Mouse (Mus musculus) urinary bladder, postnatal 25 days (tissue): Measurements from ENCODE around the gene Lrrc15.
A peak's percentile ranks its signal among the peaks of the same experiment; 100 is the strongest.

ENCODE experiments used
- DNase-seq: peaks from one replicate; pipeline ENCODE4 v3.0.0; 2022; ENCODE audit warnings: low spot score

Gene Lrrc15

GRCm38 (mm10) chr16:30282844-30283495 lies at the start of gene Lrrc15:
Gene Lrrc15 (minus strand): TSS chr16:30283256.
- DNase-seq, result no peak

DNA sequence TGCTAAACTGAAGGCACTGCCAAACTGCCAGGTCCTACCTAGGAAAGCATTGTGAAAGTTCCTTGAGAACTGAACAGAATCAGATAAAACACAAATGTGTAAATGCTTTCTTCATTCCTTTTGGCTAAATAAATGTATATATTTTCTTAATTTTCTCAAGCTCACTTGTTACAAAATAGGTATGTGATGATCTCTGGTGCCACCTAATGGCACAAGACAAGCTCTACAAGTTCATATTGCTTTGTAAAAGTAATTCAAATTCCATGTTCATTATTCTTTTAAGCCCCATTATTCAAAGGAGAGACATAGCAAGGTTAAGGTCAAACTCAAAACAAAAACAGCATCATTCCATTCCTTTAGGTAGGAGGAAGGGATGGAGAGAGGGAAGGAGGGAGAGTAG lies 31.2 kb upstream of the Lrrc15 start:
- no peak for DNase-seq

GRCm38 (mm10) chr16:30310647-30311046 lies 27.6 kb upstream of the Lrrc15 start, which contains the start of gene Gp5:
Gene Gp5 (minus strand): TSS chr16:30310779.
- no peak for DNase-seq

DNA sequence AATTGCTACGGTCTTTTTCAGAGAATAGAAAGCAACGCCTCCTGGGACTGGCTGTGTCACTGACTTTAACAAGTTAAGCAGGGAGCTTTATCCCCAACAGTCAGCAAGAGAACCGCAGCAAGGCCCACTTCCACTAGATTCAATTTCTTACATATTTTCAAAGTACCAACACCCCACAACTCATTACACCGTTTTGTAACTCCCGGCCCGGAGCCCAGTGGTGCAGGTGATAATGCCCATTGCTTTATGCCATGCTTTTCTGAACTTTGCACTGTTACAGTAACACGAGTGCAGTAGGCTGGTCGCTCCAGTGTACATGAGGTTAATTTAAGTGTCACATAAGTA lies 27.1 kb upstream of the Lrrc15 start:
- no peak for DNase-seq

DNA sequence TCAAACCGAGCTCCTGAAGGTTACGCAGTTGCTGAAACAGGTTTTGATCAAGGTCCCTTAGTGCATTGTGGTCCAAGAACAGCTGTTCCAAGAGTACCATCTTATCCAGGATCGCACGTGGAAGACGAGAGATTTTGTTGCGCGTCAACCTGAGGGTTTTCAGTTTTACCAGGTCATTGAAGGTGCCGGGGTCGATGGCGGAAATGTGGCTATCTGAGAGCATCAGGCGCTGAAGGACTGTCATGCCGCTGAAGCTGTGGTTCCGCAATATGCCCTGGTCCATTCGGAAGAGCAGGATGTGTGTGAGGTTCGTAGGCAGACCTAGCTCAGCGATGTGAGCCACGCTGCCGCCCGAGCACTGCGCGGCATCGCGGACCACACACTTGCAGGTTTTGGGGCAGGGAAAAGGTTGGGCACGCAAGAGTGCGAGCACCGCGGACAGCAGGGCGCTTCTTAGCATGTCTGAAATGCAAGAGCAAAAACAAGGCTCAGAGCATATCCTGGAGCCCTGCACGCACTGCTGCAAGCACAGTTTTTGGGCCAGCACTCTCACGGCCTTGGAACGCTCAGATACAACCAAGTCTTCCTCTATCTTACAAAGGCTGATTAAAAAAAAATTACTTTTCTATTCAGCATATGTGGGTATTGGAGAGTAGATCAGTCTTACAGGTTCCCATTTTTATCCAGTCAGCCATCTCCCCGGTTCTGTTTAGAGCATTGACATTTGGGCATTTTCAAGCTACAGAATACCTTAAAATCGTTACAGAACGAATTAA lies 26.5 kb upstream of the Lrrc15 start:
- no peak for DNase-seq

- peak; percentile 26 for DNase-seq
These were observed 25.7 kb upstream of the Lrrc15 start for GRCm38 (mm10) chr16:30308616-30309394.

GRCm38 (mm10) chr16:30307961-30308615 lies 25.0 kb upstream of the Lrrc15 start:
- no peak for DNase-seq

GRCm38 (mm10) chr16:30307306-30307705 lies 24.2 kb upstream of the Lrrc15 start:
- DNase-seq, result no peak

DNA sequence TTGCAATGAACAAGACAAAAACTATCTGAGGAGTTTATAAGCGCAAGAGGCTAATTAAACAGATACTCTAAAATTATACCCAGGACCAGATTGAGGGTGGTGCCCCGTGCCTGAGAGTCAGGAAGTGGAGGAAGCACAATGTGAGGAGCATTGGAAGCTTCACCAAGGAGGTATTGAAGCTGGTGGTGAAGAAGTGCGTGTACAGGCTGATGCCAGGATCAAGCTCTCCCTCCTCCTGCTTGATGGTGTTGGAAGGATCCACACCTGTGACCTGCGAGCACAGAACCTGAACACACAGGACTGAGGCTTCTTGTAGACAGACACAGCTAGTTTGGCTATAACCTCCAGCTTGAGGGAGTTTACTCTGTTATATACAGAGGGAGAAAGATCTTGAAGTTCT lies 23.0 kb upstream of the Lrrc15 start:
- no peak for DNase-seq

DNA sequence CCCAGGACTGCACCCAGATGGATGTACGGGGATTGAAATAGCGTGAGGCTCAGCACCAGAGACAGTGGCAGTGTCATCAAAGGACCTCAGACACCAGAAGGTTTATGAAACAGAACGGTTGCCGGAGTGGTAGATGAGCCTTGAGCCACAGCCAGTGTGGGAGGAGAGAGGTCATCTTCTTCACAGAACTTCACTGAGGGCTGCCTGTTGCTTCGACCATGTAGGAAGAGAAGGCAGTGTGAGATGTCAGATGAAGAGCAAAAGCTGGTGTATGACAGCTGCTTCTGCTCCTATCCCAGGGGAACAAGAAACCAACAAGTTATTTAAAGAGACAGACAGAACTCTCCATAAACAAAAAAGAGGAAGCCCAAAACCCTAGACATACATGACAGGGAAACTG lies 21.2 kb upstream of the Lrrc15 start:
- no peak for DNase-seq

DNA sequence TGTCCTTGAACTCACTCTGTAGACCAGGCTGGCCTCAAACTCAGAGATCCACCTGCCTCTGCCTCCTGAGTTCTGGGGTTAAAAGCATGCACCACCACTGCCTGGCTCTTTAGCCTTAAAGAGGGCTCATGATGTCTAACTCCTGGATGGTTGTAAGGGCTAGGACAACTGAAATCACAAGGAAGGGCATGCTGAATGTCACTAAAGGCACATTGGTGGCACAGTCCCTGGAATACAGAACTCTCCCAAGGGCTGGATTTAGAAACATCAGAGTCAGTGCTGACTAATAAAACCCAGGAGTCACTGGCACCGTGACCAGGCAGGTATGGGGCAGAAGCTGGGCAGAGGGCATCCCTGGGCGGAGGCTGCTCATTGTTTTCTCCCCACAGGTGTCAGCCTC lies 20.4 kb upstream of the Lrrc15 start:
- no peak for DNase-seq

DNA sequence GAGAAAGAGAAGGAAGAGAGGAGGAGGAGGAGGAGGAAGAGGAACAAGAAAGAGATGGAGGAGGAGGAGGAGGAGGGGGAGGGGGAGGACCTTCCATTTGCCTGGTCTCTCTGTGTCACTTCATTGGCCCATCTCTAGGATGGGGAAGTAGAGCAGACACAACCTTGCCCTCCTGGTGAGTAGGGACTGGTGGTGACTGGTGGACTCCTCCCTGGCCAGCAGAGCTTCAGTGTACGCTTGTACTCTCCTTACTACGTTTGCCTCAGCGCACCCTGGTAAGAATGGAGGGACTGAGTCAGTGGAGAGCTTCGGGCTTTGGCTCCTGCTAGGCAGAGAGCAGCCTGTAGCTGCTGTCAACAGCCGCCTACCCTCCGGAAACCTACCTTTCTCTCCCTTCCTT lies 19.6 kb upstream of the Lrrc15 start:
- DNase-seq, result no peak

- DNase-seq, result no peak
These were observed 16.7 kb upstream of the Lrrc15 start for GRCm38 (mm10) chr16:30299711-30300277.

GRCm38 (mm10) chr16:30297450-30297849 lies 14.4 kb upstream of the Lrrc15 start:
- no peak for DNase-seq

DNA sequence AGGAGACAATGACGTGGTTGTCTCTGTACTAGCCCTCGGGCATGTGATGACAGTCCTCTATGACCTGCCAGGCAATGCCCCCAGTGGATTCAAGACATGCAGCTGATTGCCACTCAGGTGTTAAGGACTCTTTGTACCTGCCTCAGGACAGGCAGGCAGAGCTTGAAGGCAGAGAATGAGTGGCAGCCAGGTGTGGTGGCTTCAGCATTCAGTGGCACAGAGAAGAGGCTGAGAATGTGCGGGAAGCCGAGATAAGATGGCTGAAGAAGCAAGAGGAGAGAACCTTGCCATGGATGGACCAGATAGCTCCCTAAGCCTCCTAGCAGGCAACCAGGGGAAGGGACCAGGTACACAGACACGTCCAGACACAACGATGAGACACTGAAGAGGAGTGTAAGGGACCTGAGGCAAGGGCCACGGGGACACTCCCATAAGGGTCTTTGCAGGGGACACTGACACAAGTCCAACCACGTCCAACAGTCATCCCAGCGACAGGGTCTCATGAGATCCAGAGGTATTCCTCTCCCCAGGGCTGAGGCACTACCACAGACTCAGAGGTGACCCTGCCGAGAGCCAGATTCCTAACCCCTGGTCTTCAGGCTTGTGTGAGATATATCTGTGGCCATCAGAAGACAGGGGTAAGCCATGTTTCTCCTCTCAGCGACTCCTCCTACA lies 13.7 kb upstream of the Lrrc15 start:
- DNase-seq, result no peak

- no peak for DNase-seq
These were observed 12.1 kb upstream of the Lrrc15 start for GRCm38 (mm10) chr16:30295106-30295505.

- no peak for DNase-seq
These were observed 7.4 kb upstream of the Lrrc15 start for GRCm38 (mm10) chr16:30290436-30290835.

DNA sequence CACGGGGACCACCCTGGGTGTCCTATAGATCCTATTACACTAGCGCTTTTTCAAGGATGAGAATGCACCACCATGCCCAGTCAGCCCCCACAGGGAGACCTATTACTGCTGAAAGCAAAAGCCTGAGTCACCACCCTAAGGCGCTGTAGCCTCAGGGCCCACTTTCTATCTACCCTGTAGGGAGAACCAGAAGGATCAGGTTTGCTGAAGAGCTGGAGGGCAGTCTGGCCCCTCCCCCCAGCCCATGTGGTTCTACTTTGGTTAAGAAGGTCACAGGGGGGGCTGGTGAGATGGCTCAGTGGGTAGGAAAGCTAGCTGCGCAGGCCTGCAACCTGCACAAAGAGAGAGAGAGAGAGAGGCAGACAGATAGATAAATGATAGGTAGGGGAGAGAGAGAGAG lies 2.6 kb upstream of the Lrrc15 start:
- DNase-seq, result no peak

DNA sequence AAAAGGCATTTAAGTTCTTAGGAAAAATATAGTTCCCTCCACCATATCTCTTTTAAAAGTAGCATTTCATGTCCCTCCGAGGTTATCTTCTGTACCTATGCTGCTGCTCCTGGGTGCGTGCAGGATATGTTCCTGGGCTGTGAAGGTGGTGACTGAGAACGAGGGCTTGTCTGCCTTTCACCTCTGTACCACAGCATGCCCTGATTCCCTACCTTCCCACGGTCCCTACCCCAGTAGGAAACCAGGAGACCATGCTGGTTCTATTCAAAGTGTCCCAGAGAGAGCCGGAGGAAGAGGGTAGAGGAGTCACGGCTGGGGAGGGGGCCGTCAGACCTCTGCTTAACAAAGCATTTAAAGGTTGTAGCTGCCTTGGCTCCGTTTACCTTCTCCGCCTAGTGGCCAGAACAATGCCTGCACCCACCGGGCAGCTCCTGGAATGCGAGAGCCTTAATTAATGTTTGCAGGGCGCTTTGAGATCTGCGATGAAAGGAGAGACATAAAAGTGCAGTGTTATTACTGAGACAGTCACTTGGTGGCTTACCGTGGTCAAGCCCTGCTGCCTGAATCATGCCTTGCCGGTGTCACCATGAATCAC lies 784 bp upstream of the Lrrc15 start:
- DNase-seq, result no peak

- no peak for DNase-seq
These were observed 2.3 kb downstream of the Lrrc15 start for GRCm38 (mm10) chr16:30280676-30281297.

DNA sequence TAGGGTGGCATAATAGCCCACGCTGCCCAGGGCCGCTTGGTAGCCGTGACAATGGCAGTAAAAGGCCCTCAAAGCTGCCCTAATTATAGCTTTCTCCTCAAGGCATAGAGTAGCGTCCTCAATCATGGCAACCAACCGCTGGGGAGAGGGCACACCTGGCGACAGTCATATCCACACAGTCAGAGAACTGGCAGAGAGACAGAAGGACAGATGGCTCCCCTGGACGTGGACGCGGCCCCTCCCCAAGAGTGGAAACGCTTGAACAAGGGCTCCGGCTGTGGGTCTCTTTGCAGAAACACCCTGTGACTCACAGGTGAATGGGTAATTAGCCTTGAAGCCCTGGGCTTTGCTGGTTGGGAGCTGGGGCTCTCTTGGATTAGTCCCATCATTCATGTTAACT lies 4.7 kb downstream of the Lrrc15 start:
- no peak for DNase-seq
